Mouse (Mus musculus) liver, adult 2 months (tissue): ENCODE results near the gene Nol10. TPM values are rescaled to one million over a fixed set of nuclear protein-coding genes. Genes with fewer than 3 reads are reported as not detected.
"Not testable (repeated sequence)": the region's sequence is repeated elsewhere in the genome, so short reads cannot be mapped to it uniquely, and the experiment has no call there.

Experiments used
- DNase-seq: peaks from one replicate; pipeline ENCODE4 v3.0.0-alpha.2; 2011; ENCODE audit warnings: low read depth, low spot score; ENCODE audit errors: extremely low read depth
- H3K27ac ChIP-seq: fragments of 200-500 bp; replicated peaks from 2 replicates; pipeline ENCODE4 v1.5.1; 2012; ENCODE audit warnings: low read depth, mild to moderate bottlenecking, control low read depth, inconsistent platforms, low read length; ENCODE audit not compliant: insufficient read depth
- H3K27me3 ChIP-seq: fragments of 200-500 bp; 2 replicates; pipeline ENCODE4 v1.6.1; 2012; ENCODE audit warnings: mild to moderate bottlenecking, moderate library complexity, low read length, inconsistent platforms; ENCODE audit not compliant: control insufficient read depth, insufficient read depth
- H3K36me3 ChIP-seq: fragments of 200-500 bp; 2 replicates; pipeline ENCODE4 v1.6.1; 2012; ENCODE audit warnings: low read length, inconsistent platforms; ENCODE audit not compliant: control insufficient read depth, insufficient read depth
- H3K4me1 ChIP-seq: fragments of 200-500 bp; 2 replicates; pipeline ENCODE4 v1.6.1; 2011; ENCODE audit warnings: low read length; ENCODE audit not compliant: control insufficient read depth, insufficient read depth
- H3K4me3 ChIP-seq: fragments of 200-500 bp; 2 replicates; pipeline ENCODE4 v1.5.1; 2011; ENCODE audit warnings: low read depth, mild to moderate bottlenecking, control low read depth, low read length, moderate library complexity; ENCODE audit not compliant: insufficient read depth
- H3K79me2 ChIP-seq: fragments of 200-500 bp; 2 replicates; pipeline ENCODE4 v1.6.1; 2012; ENCODE audit warnings: inconsistent platforms, mild to moderate bottlenecking, low read length, moderate library complexity; ENCODE audit not compliant: control insufficient read depth, insufficient read depth
- H3K9ac ChIP-seq: fragments of 200-500 bp; 2 replicates; pipeline ENCODE4 v1.6.1; 2012; ENCODE audit warnings: low read depth, mild to moderate bottlenecking, control low read depth, inconsistent platforms, low read length
- CTCF ChIP-seq: fragments of 200-500 bp; IDR thresholded peaks from 2 replicates; pipeline ENCODE4 v1.5.1; 2011; ENCODE audit warnings: low read depth, low read length, control low read depth
- POLR2A ChIP-seq: fragments of 200-500 bp; IDR thresholded peaks from 2 replicates; pipeline ENCODE4 v1.6.1; 2011; ENCODE audit warnings: low read length, control low read depth; ENCODE audit not compliant: insufficient read depth; ENCODE audit errors: extremely low read depth
- WGBS: fragments of 180-500 bp; shearing (Covaris S2); methylation state at CpG from one replicate; pipeline ENCODE4 v1.1.7; 2018; 5-methylcytosine and 5-hydroxymethylcytosine counted together
- polyA plus RNA-seq: library from polyadenylated mRNA; depleted of rRNA; stranded (reverse); fragments of >200 nt; gene quantifications from 2 replicates; pipeline ENCODE4 v1.2.3, GENCODE M21; 2012
- total RNA-seq: library from RNA; depleted of rRNA; stranded (reverse); fragments of >200 nt; gene quantifications from 2 replicates; pipeline ENCODE4 v1.2.3, GENCODE M21; 2014

Gene Nol10
- total and polyA plus RNA-seq, 2 experiments = 1.8 to 2.3 TPM

DNA sequence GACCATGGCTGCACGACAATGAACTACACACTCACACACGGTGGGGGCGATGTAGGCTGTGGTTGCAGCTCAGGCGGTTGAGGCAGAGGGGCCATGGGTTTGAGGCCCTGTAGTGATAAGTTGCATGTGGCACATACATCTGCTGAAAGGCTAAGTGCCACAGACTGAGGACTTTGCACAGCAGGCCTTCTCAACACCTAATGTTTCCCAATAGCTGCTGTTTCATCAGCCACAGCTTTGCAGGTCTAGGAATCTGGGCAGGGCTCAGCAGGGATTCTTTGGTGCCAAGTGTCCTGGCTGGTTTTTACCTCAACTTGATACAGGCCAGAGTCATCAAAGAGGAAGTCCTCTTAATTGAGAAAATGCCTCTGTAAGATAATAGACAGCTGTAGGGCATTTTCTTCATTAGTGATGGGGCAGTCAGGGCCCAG lies 101.4 kb downstream of the Nol10 start:
- no peak overlapping the region for H3K9ac ChIP-seq
- H3K4me1 ChIP-seq = peaks cover 25% of the 10 kb centered on the region
- DNase-seq = peak; percentile 99
- no peaks in the 10 kb centered on the region for H3K36me3 ChIP-seq
- peak overlapping the region; percentile 80 for H3K27ac ChIP-seq
- WGBS = 41% methylated on average over 4 of the region's 4 CpGs
- H3K4me3 ChIP-seq = no peak overlapping the region
- no peaks in the 10 kb centered on the region for H3K27me3 ChIP-seq
- H3K79me2 ChIP-seq = no peaks in the 10 kb centered on the region
- TF ChIP-seq CTCF = no peak
- no peak for TF ChIP-seq POLR2A

DNA sequence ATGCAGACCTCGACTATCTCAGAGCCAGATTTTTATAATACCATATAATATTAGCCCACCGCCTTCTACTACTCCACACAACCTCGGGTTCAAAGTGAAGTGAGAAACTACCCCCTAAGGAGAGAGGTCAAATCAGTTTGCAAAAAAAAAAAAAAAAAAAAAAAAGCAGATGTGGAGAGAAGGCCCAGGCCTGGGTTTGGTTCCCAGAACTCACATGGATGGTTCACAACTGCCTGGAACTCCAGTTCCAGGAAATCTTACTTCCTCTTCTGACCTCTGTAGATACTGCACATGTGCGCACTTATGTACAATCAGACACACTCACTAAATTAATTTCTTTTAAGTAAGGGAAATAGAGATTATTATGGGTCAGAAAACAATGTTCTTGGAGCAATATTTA lies 102.2 kb downstream of the Nol10 start:
- WGBS = 52% methylated on average over 4 of the region's 4 CpGs
- Histone ChIP-seq H3K36me3 (no peaks in the 10 kb centered on the region), H3K27ac (peak overlapping the region; percentile 59; the same call in 1 of the 2 replicates), H3K4me3 (no peak overlapping the region), H3K9ac (no peak overlapping the region), H3K79me2 (no peaks in the 10 kb centered on the region), H3K4me1 (peaks cover 25% of the 10 kb centered on the region), H3K27me3 (no peaks in the 10 kb centered on the region)
- no peak for DNase-seq
- no peak for TF ChIP-seq CTCF
- no peak for TF ChIP-seq POLR2A

DNA sequence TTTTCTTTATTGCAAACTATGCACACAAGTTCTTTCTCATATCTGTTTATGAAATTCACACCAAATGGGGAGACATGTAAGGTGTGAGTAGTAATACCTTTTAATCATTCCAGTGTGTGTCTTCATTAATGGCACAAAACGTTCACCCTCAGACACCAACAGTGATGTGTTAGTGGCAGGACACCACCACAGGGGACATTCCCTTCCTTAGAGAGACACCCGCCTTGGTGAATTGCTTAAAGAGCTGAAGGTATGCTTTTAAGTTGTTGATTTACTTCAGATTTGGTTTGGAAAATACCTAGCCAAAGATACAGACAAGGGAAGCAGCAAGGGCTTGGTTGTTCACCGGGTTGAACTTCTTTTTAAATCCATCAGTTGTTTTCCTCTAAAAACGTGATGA lies 102.7 kb downstream of the Nol10 start:
- Histone ChIP-seq H3K36me3 (no peaks in the 10 kb centered on the region), H3K79me2 (no peaks in the 10 kb centered on the region), H3K27ac (no peak overlapping the region), H3K27me3 (no peaks in the 10 kb centered on the region), H3K4me1 (peaks cover 25% of the 10 kb centered on the region), H3K4me3 (no peak overlapping the region), H3K9ac (no peak overlapping the region)
- TF ChIP-seq CTCF (no peak), POLR2A (no peak)
- no peak for DNase-seq
- 91% methylated on average over 4 of the region's 4 CpGs for WGBS

DNA sequence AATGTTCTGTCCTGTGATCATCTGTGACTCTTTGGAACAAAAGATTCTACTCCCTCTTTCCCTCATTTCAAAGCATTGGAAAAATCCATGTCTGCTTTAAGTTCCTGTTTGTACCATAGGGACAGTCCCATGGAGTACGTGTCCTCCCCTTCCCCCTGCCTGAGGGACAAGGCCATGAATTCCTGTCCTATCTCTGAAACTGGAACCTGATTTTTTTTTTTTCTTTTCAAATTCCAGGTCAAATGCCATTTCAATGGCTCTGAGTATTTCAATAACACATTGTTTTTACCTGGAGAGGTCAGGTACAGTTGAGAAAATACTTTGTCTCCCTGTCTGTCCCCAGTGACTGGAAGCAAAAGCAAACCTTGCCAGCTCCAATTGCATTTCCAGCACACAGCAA lies 104.0 kb downstream of the Nol10 start:
- TF ChIP-seq POLR2A (no peak), CTCF (no peak)
- 10% methylated on average over 1 of the region's 1 CpGs for WGBS

DNA sequence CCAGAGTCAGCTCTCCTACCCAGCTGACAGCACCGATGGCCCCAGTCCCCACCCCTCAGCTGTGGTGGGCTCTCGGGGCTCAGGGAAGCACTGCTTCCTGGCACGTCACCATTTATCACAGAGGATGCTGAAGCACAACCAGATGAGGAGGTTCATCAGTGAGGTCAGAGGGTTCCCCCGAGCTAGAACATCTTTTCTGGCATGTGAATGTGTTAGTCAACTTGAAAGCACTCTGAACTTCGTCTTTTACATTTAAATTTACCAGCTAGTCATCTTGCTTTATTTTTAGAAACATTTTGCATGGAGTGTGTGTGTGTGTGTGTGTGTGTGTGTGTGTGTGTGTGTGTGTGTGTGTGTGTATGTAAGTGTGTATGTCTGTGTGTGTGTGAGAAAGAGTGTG lies 105.7 kb downstream of the Nol10 start:
- no peaks in the 10 kb centered on the region for H3K27me3 ChIP-seq
- H3K36me3 ChIP-seq = no peaks in the 10 kb centered on the region
- no peaks in the 10 kb centered on the region for H3K79me2 ChIP-seq
- no peak for TF ChIP-seq POLR2A
- no peak for TF ChIP-seq CTCF
- H3K9ac ChIP-seq = no peak overlapping the region
- 83% methylated on average over 5 of the region's 5 CpGs for WGBS
- H3K27ac ChIP-seq = no peak overlapping the region
- peaks cover 21% of the 10 kb centered on the region for H3K4me1 ChIP-seq
- no peak for DNase-seq
- H3K4me3 ChIP-seq = no peak overlapping the region

More for the DNA sequence above, 104.0 kb downstream of the Nol10 start:
- Histone ChIP-seq H3K27ac (no peak overlapping the region; the same call in 1 of the 2 replicates), H3K27me3 (no peaks in the 10 kb centered on the region), H3K79me2 (no peaks in the 10 kb centered on the region), H3K4me1 (peaks cover 25% of the 10 kb centered on the region), H3K9ac (no peak overlapping the region), H3K36me3 (no peaks in the 10 kb centered on the region), H3K4me3 (no peak overlapping the region)
- peak; percentile 61 for DNase-seq

DNA sequence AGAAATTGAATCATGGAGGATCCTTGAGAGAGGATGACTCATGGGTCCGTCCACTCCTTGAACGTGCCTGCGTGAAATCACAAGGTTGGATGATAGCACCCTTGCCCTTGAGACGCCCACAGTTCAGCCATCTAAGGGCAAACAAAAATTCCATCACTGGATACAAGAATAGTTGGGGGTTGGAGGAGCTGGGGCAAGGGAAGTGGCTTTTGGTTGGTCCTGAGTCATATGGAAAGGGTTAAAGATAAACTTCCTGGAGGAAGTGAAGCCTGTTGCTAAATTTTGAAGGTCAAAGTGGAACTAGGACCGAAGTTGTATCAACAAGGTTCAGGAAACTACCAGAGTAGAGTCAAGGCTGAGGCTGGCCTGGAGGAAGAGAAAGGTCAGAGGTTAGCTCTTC lies 106.8 kb downstream of the Nol10 start:
- Histone ChIP-seq H3K4me1 (peaks cover 12% of the 10 kb centered on the region), H3K9ac (no peak overlapping the region), H3K36me3 (no peaks in the 10 kb centered on the region), H3K79me2 (no peaks in the 10 kb centered on the region), H3K4me3 (no peak overlapping the region), H3K27ac (no peak overlapping the region), H3K27me3 (no peaks in the 10 kb centered on the region)
- DNase-seq = no peak
- WGBS = 68% methylated on average over 5 of the region's 5 CpGs
- TF ChIP-seq CTCF = no peak
- no peak for TF ChIP-seq POLR2A

DNA sequence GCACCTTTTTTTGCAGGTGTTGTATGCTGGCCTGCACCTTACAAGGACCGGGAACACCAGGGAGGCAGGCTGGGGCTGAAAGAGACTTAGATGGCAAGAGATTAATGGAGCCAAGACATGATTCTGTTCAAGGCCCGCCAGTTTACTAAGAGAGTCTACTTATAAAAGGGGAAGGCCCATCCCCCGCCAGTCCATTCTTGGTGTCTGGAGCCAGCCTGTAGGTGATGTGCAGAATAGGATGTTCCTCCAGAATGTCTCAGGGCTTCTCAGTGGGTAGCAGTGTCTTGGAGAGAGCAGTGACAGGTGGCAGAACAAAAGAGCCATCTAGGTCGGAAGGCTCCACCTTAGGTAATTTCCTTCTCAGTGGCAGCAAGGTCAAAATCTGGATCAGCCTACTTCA lies 111.0 kb downstream of the Nol10 start:
- 94% methylated on average over 4 of the region's 4 CpGs for WGBS
- not testable (repeated sequence) for DNase-seq, H3K4me3 ChIP-seq, H3K79me2 ChIP-seq, H3K9ac ChIP-seq, H3K27me3 ChIP-seq, H3K27ac ChIP-seq, H3K4me1 ChIP-seq, H3K36me3 ChIP-seq
